Mouse (Mus musculus) naive thymus-derived CD4-positive, alpha-beta T cell, adult 2 months (primary cell): ENCODE measurements around the gene Rnf144a.

Experiments
- DNase-seq: peaks from one replicate; pipeline ENCODE4 v3.0.0-alpha.2; 2011; ENCODE audit warnings: low read depth

Rnf144a gene

DNA sequence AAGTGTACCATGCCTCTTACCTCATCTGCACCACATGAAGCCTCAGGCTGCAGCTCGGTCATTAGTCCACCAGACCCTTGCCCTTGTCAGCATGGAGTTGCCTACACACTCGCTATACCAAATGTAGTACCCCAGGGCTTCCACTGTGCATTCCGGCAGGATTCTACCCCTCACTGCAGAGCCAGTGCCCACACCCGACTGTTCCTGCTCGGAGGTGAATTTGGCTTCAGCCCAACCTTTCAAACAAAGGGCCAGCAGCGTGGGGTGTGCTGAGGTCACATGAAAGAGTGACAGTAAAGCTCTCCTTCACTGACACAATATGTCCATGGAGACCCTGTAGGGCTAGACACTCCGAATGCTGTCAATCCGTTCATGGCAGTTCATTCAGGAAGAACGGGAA, 6.3 kb downstream of the Rnf144a start:
- DNase-seq: no peak

DNA sequence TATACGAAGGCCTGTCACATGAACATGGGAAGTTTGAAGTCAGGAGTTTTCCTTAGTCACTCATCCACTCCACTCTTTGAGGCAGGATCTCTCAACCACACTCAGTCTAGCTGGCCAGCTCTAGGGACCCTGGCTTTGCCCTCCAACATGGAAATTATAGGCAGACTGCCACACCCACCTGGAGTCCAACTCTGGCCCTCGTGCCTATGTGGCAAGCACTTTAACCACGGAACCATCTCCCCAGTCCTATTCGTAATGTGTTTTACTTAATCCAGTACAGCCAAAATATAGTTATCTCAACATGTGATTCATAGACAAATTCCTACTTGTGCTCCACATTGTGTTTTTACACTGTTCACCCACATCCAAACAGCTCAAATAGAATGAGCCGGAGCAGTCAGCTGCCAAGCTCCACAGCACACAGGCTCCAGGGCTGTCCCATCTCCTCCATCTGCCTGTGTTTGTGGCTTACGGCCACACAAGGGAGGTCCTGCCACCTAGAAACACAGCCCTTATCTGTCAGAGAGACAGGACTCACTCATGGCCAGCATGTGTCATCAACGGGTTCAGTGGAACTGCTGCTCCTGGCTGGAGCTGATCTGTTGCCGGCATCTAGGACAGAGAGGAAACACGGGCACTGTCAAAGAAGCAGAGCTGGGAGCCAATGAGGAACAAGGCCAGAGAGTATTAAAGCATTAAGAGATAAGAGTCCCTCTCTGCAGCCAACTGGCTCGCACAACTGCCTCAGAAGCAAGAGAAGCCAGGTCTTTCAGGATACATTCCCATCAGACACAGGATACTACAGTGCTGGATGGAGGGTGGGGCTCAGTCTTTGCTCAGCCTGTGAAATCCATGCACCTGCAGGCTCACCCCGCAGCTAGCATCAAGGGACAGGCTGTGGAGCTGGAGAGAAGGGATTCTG, 10.0 kb downstream of the Rnf144a start:
- no peak for DNase-seq

DNA sequence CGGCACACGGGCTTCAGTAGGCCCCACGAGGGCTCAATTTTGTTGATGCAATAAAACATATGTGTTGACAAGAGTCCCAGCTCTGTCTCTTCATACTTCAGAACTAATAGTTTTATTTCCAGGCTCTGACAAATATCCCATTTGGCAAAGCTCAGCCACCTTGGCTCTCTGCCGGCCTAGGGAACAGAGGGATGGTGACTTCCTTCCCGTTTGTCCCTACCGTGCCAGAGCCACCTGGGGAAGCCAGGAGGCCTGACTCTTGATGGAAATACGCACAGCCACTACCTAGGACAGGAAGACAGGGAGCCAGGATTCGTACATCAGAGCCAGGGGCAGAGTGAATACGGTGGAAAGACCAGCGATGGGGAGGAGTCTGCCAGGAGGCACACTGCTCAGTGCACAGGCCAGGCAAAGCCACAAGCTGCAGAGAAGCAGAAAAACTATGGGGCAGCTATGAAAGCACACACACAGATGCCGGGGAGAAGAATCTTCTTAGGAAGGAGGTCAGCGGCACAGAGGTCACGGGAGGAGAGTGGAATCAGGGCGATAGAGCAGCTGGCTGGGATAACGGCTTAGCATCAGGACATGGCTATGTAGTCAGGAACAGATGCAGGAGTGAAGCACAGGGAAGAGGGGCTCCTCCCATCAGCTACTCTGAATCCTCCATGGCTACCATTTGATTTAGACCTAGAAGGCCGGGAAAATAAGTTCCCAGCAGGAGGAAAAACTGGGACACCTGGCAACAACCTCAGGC, 11.5 kb downstream of the Rnf144a start:
- no peak for DNase-seq

DNA sequence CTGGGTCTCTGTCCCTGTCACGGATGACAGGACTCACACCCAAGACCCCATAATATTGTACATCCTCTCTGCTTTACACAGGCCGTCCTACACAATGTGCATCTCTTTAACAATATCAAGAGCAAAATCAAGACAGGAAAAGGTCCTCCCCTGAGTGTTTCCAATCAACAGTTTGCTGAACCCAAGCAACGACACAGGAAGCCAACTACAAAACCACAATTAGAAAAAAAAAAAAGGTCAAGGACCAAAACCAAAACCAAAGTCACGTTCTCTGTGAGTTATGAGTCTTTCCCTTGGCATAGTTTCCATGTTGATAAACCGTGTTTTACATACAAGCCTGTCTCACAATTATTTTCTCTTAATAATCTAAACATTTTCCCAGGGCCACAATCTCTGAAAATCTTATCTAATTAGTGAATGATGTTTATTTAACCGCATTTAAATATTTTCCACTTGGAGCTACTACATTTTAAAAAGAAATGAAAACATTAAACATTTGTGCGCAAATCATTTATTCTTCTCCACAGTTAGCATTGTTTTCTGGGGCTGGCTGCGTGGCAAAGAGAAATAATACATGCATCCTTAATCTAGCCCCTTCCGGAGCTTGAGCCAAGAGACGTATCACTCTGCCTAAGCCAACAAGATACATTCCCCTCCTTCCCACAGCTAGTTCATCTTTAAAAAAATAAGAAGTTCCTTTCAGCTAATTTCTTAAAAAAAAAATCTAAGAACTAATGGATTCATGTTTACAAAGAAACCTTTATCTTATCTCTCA, 13.2 kb downstream of the Rnf144a start:
- peak; percentile 84 for DNase-seq

DNA sequence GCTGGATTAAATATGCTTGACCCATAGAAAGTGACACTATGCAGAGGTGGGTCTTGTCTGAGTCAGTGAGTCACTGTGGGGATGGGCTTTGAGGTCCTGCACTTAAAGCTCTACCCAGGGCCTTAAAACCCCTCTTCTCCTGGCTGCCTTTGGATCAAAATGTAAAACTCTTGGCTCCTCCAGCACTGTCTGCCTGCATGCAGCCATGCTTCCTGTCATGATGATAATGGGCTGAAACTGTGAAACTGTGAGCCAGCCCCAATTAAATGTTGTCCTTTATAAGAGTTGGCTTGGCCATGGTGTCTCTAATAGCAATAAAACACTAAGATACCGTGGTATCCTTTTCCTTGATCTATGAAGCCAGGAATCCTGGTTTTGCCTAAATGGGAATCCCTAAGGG, 13.8 kb downstream of the Rnf144a start:
- peak; percentile 44 for DNase-seq

DNA sequence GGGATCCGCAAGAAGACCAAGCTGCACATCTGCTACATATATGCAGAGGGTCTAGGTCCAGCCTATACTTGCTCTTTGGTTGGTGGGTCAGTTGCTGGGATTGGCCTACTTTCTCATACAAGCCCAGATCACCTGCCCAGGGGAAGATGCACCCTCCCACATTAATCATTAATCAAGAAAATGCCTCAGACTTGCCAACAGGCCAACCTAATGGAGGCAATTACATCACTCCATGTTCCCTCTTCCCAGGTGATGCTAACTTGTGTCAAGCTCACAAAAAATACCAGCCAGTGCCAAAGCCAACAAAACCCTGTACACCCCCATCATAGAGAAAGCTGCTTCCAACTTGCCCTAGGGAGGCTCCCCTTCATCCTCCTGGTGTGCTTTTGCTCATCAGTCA, 14.3 kb downstream of the Rnf144a start:
- no peak for DNase-seq

DNA sequence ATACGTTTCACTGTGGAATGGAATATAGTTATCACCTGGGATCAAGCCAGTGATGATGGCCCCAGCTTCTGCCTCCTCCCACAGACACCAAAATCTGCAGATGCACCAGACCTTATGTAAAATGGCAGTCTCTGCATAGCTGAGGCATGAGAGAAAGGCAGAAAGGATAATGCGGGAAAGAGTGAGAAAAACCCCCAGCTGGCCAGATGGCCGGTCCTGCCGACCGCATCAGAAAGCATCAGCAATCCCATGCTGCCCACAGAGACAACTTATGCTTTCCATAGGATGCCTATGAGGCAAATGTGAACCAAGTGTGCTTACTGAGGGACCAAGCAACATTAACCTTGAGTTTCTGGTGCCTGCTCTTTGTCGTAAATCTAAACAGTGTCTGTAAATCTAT, 15.7 kb downstream of the Rnf144a start:
- no peak for DNase-seq

DNA sequence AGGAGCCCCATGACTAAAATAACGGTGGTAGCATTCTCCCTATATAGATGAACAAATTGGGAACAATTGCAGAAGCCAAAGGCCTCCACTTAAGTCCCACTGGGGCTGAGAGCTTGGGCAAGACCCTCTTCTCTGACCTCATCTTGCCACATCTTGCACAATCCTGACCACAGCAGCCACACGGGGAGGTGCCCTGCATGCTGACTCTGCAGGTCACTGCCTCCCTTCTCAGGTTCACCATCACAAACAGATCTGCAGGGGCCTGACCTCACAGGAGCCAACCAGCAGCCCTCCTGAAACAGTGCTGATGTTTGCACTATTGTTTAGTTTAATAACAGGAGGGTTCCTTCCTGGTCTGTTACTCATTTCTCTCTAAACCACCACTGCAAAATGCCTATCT, 16.5 kb downstream of the Rnf144a start:
- DNase-seq: no peak

DNA sequence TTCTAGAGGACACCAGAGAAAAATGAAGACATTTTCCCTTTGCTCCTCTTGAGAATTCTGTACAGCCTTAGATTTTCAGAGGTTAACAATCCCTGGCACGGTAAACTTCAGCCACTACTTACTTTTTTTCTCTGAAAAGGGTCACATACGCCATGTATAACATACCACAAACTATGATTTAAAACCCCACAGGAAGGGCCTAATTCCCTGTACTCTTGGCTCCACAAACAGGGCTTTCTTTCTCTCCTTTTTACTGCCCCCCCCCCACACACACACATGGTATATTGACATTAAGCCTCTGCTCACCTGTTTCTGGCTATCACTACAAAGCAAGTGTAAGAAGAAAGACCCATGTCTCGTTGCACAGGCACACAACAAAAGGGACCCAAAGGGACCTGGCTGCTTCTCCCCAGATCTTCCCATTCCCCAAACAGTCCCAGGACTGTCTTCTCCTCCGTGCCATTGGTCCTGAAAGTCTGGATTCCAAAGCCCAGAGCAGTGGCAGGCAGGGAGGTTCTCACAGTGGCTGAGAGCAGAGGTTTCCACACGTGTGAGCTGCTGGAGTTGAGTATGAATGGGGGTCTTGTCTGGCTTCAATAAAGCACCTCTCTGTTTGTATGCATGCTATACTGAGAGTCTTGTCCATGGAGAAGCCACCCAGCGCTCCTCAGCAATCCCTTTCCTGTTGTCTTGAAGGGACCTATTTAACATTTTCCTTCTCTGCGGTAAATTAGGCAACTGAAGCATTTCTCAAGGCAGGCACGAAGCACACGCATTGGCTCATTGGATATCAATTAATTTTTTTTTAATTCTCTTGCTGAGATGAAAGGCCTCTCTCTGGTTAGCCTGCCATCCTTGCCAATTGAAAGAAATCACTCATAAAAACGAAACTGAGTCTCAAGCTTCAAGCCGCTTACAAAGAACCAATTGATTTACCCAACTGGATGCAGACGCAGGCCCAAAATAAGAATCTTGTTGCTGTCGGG, 20.3 kb downstream of the Rnf144a start:
- no peak for DNase-seq

DNA sequence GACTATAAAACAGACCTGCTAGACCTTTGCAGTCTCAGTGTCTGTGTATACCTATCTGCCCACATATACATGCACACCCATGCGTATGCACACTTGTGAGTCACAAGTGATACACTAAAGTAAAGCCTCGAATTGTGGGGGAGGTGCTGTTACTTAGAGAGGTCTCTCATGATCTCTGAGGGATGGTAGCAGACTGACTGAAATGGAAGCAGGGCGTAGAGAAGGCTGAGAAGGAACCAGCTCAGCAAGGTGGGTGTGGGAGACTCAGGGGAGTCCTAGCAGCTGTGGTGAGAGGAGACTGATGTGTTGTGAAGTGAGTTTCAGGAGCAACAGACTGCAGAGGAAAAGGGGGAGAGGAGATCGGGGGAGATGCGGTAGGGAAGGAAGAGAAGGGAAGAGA, 21.8 kb downstream of the Rnf144a start:
- no peak for DNase-seq

DNA sequence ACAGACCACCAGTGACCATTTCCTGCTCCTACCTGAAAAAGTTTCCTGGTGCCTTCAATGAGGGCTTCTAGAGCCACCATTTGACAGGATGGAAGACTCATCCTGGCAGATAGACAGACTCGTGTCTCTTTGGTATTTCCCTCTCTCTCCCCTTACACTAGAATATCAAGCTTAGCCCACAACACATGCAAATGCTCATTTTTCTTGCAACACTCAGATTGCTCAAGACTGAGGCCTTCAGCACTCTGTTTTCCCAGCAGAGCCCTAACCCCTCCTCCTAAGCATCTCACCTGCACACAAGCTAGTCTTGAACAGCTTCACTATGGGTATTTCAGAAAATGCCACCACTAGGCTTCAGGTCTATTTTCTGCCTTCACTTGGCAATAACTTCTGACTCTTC, 23.9 kb downstream of the Rnf144a start:
- no peak for DNase-seq

DNA sequence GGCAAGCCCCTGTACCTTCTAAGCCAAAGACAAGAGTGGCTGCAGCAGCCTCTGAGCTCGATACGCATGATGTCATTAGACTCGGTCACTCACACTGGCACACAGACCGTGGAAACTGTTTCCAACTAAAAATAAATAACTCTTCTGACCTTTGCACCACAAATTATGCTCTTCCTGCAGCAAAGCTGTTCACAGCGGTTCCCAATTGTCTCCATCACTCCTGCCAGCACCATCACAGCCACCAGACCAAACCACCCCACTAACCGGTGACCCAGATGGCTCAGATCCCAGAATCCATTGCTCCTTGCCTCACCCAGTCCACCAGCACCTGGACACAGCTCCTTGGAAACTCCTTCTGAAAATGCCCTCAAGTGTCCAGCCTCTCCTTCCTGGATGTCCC, 27.5 kb downstream of the Rnf144a start:
- no peak for DNase-seq

DNA sequence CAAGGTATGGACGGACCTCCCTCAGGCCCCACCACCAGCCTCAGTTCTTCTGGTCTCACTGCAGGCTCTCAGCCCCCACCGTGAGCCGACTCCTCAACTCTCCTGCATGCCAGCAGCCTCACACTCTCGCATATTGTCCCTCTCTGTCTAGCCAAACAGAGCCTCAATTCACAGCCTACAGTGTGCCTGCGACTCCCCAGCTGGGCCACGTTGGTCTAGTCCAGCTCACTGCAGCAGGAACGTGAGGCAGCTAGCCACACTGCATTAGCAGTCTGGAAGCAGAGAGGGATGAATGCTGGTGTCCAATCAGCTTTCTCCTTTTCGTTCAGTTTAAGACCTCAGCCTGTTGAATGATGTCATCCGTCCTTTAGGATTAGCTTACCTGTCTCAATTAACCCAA, 28.1 kb downstream of the Rnf144a start:
- no peak for DNase-seq

DNA sequence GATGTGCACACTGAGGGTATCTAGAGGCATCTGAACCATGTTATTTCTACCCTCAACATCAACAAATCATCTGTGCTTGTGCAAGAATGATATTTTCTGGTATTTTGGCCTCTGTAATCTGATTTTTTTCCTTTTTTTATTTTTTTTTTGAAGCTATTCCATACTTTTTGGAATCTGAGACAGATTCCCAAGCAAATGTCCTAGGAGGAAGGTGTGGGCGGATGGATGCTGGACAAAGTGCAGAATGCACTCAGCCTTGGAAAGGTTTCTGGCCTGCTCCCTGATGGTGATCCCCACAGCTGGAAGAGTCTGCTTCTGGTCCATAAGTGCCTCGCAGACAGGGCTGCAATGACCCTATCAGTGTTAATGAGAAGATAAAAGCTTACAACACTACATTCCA, 28.9 kb downstream of the Rnf144a start:
- DNase-seq: no peak

DNA sequence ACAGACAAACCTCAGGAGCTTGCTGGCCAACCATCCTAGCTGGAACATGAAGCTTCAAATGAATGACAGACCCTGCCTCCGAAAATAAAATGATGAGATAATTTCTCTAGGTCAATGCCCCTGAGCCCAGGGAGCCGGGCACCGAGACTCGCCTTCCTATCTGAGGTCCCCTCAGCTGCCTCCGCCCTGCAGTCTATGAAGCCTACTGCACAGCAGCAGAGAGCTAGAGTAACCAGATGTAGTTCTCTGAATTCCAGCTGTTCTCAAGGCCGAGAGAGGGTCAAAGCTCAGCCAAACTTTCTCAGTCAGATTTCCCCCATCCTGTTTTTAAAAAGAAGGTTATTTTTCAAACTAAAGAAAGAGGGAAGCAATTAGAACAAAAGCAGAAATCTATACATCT, 29.3 kb downstream of the Rnf144a start:
- no peak for DNase-seq

DNA sequence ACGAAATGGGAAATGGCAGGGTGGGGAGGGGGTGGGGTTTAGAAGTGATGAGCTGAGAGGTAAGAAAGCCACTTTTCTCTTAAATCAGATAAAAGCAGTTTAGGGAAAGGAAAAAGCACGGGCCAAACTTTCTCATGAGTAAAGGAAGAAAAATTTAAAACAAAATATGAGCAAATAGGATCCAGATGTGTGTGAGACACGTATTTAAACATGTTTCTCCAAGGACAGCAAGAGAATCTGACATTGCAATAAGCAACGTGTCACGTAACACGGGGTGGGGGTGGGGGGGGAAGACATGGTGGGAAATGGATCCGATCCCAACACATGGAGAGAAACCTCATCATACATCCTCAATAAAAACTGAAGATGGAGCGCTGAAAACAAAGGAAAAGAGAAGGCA, 33.3 kb downstream of the Rnf144a start:
- DNase-seq: no peak

DNA sequence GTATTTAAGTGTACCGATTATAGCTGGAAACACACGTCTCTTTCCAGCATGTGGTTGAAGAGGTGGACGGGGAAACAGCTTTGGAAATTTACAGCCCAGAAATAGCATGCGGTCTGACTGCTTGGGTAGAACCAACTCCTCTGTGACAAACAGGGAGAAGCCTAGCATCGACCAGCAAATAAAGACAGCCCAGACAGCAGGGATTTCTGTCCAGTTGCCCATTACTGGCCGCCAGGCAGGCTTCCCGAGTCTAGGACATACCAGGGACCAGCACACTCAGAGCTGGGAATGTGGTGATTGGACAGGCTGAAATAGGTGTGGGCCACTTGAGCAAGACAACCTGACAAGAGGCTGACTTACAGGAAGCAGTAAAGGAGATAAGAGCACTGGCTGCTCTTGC, 35.3 kb downstream of the Rnf144a start:
- DNase-seq: no peak

DNA sequence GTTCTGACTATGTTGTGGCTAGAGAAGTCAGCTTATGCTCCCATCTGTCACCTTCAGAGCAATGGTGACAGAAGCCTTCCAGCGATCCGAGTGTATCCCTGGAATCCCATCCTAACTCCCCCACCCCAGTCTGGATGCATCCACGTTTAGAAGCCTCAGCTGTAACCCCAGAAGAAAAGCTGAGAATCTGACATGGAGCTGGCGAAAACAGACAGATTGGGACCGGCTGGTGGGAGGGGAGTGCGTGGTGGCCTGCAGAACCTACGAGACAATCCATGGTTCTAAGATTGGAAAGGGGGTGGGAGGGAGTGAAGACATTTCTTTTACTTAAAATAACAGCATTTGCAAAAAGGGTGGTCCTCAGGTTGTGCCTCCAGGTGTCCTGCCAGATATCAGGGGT, 37.4 kb downstream of the Rnf144a start:
- no peak for DNase-seq

DNA sequence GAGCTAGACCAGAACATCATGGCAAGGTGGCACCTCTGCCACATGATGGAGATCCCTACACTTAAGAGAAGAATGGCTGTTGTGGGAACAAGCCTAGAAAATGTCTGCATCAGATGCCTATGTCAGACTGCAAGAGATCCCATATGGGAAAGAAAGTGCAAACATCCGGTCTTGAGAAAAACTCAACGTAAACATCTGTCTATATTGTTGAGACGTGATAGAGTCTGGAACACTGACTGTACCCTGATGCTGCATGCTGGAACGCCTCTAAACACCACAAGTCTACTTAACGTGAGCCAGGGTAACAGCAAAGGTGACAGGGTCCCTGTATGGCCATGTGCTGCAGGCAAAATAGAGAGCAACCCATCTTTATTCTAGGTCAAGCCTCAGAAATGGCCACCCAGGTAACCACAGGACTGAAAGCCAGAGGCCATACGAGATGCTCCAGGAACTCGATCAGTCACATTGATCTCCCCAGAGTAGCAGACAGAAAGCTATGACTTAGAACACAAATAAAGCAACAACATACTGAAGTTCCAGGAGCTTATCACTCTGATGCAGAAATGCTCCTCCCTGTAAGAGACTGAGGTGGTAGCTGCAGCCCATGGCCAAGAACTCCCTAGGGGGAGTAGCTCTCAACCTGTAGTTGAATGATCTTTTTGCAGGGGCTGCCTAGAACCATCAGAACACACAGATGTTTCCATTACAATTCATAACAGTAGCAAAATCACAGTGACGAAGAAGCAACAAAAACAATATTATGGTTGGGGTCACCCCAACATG, 38.3 kb downstream of the Rnf144a start:
- DNase-seq: no peak

DNA sequence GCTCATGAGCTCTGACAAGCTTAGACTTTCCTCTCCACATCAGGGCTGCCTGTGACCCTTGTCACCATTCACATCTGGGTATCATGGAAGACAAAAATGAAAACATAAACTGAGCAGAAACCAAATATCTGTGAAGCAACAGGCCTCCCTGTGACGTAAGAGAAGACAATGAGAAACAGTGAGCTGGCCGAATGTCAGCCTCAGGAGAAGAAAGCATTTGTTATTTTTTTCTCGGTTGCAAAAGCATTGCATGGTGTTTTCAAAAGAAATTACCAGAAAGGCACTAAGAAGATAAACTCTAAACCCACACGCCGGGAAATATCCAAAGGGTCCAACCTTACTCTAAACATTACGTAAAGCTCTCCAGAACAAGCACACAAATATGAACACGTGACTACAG, 41.3 kb downstream of the Rnf144a start:
- DNase-seq: no peak

DNA sequence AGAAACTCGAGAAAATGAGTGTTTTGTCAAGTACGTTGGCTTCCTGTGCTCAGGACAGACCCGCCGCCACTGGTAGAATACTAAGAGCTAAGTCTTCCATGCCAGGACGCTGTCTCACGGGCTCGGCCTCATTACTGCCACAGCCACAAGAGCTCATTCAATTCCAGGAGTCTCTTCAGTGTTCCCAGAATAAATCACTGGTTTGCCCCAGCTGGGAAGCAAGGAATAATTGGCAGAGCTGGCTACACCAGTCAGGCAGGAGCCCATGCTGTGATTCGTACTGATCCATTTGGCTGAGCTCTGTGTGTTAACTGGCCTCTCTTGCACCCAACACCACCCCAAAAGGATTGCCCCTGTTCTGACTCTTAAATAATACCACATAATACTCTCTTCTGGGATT, 45.0 kb downstream of the Rnf144a start:
- DNase-seq: no peak
